Mouse (Mus musculus) ES-Bruce4 (cell line): Measurements from ENCODE around the gene Il5. TPM values are rescaled to one million over a fixed set of nuclear protein-coding genes. Genes with fewer than 3 reads are reported as not detected.
"Not testable (repeated sequence)": the region's sequence is repeated elsewhere in the genome, so short reads cannot be mapped to it uniquely, and the experiment has no call there.

Source experiments
- H3K27ac ChIP-seq: 2 replicates; pipeline ENCODE4 v1.5.1; 2012; ENCODE audit warnings: low read length, inconsistent platforms; ENCODE audit not compliant: insufficient read depth
- H3K27me3 ChIP-seq: 2 replicates; pipeline ENCODE4 v1.6.1; 2012; ENCODE audit warnings: mild to moderate bottlenecking, low read length, inconsistent platforms; ENCODE audit not compliant: control insufficient read depth, poor library complexity, insufficient read depth, severe bottlenecking
- H3K36me3 ChIP-seq: 2 replicates; pipeline ENCODE4 v1.6.1; 2012; ENCODE audit warnings: inconsistent platforms, mild to moderate bottlenecking, low read length, moderate library complexity; ENCODE audit not compliant: control insufficient read depth, poor library complexity, insufficient read depth, severe bottlenecking
- H3K4me1 ChIP-seq: one replicate; pipeline ENCODE4 v1.8.1; 2011; ENCODE audit warnings: low read length; ENCODE audit not compliant: control insufficient read depth, insufficient read depth
- H3K4me3 ChIP-seq: 2 replicates; pipeline ENCODE4 v1.5.1; 2011; ENCODE audit warnings: low read depth, mild to moderate bottlenecking, low read length
- H3K9ac ChIP-seq: 2 replicates; pipeline ENCODE4 v1.6.1; 2012; ENCODE audit warnings: low read depth, mild to moderate bottlenecking, inconsistent platforms; ENCODE audit not compliant: poor library complexity, severe bottlenecking
- H3K9me3 ChIP-seq: replicated peaks from 2 replicates; pipeline ENCODE4 v1.6.1; 2012; ENCODE audit warnings: mild to moderate bottlenecking, low read length, inconsistent platforms; ENCODE audit not compliant: control insufficient read depth, poor library complexity, insufficient read depth, severe bottlenecking
- CTCF ChIP-seq: IDR thresholded peaks from one replicate; pipeline ENCODE4 v1.8.1; 2011; ENCODE audit warnings: low read depth, low read length
- EP300 ChIP-seq: IDR thresholded peaks from 2 replicates; pipeline ENCODE4 v1.6.1; 2011; ENCODE audit warnings: low read depth, low read length; ENCODE audit not compliant: insufficient read depth
- POLR2A ChIP-seq: IDR thresholded peaks from one replicate; pipeline ENCODE4 v1.8.1; 2011; ENCODE audit warnings: low read length; ENCODE audit not compliant: insufficient read depth
- polyA plus RNA-seq: library from polyadenylated mRNA; stranded (reverse); fragments of >200 nt; gene quantifications from 2 replicates; pipeline ENCODE4 v1.2.4, GENCODE M21; 2011; ENCODE audit warnings: low read depth; ENCODE audit not compliant: missing spikeins, insufficient read depth, insufficient read length

The Il5 gene
- polyA plus RNA-seq, 1 experiment, result not detected

DNA sequence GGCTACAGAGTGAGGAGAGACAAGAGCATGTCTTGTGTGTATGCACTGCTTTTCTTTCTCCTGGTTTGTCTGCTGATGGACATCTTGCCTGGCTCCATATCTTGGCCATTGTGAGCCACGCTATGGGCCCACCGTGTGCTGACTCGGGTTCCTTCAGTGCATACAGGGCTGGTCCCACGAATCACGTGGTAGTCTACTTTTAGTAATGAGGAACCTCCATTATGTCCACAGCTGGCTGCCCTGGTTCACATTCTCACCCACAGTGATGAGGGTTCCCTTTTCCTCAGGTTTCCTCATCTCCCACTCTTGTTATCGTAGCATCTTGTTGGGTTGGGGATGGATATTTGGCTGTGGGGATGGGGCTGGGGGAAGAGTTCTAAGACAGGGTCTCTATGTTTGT lies 28.0 kb downstream of the Il5 start:
- no peak overlapping the region for H3K4me3 ChIP-seq
- H3K9me3 ChIP-seq, result no peaks in the 10 kb centered on the region
- peaks cover 5% of the 10 kb centered on the region for H3K4me1 ChIP-seq
- H3K27me3 ChIP-seq, result no peaks in the 10 kb centered on the region
- H3K36me3 ChIP-seq, result no peaks in the 10 kb centered on the region
- no peak for TF ChIP-seq EP300
- no peak for TF ChIP-seq CTCF
- TF ChIP-seq POLR2A, result no peak
- no peak overlapping the region for H3K27ac ChIP-seq
- no peak overlapping the region for H3K9ac ChIP-seq

DNA sequence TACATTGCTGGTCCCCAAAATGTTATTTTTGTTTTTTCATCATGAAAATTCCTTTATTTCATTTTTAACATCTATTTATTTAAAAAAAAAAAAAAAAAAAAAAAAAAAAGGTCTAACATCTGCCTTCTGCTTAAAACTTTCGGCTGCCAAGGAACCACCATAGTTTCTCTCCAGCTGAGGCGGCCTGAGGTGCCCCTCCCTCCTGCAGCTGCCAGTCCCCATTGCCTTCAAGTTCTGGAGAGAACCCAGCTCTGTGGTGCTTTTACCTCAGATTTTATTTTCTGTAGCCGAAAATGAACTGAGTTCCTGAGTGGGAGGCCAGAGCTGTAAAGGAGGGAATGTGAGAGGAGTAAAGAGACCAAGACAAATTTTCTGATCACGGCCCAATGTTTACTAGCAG lies 28.7 kb downstream of the Il5 start:
- Histone ChIP-seq H3K27me3 (no peaks in the 10 kb centered on the region), H3K4me1 (peaks cover 5% of the 10 kb centered on the region), H3K9ac (no peak overlapping the region), H3K4me3 (no peak overlapping the region), H3K27ac (peak overlapping the region; percentile 34; the same call in 1 of the 2 replicates), H3K9me3 (no peaks in the 10 kb centered on the region), H3K36me3 (no peaks in the 10 kb centered on the region)
- TF ChIP-seq POLR2A (no peak), CTCF (no peak), EP300 (no peak)

DNA sequence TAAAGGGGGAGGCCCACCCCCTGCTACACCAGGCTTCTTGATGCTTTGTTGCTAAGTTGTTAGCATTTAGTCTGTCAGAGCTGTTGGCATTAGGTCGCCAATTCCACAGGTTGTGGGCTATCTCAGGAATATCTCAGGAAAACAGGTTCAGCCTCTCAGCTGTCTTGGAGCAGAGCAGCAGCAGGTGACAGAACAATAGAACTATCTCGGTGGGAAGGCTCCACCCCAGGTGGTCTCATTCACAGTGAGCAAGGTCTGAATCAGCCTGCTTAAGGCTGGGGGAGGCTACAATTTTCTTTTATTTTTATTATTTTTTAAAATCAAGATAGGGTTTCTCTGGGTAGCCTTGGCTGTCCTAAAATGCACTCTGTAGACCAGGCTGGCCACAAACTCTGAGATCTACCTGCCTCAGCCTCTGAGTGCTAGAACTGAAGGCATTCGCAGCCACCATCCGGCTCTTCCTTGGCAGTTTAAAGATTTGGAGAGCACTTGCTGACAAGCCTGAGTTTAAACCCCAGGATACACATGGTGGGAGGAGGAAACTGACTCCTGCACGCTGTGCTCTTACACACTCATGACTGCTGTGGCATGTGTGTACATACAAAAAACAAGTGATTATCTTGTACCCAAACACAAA lies 29.2 kb downstream of the Il5 start:
- Histone ChIP-seq H3K9ac (no peak overlapping the region), H3K9me3 (no peaks in the 10 kb centered on the region), H3K27ac (peak overlapping the region; percentile 34), H3K27me3 (no peaks in the 10 kb centered on the region), H3K36me3 (no peaks in the 10 kb centered on the region), H3K4me1 (peaks cover 1% of the 10 kb centered on the region), H3K4me3 (no peak overlapping the region)
- TF ChIP-seq CTCF (no peak), POLR2A (no peak), EP300 (0 out of 2 replicates have a peak, but pooled peaks have one; percentile 56)

DNA sequence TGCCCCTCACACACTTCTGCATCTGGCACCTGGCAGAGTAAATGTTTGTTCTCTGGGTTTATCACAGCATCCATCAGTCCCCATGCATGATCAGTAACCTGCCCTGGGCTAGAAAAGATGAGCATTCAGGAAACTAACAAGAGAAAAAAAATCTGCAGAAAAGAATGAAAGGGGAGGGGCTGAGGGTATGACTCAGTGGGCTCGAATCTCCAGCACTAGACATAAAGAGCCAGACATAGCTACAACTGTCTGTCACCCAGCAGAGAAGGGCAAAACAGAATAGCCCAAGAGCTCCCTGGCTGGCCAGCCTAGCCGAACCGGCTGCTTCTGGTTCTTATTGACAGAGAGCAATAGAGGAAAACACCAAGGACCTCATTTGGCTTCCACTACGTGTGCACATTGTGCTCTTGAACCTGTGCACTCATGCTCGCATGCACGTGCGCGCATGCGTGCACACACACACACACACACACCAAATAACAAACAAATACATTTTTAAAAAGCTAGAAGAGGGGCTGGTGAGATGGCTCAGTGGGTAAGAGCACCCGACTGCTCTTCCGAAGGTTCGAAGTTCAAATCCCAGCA lies 34.5 kb downstream of the Il5 start:
- H3K4me3 ChIP-seq, result no peak overlapping the region
- TF ChIP-seq CTCF, result no peak
- no peak for TF ChIP-seq EP300
- no peak for TF ChIP-seq POLR2A
- no peaks in the 10 kb centered on the region for H3K36me3 ChIP-seq
- no peaks in the 10 kb centered on the region for H3K9me3 ChIP-seq
- H3K9ac ChIP-seq, result no peak overlapping the region
- peaks cover 2% of the 10 kb centered on the region for H3K4me1 ChIP-seq
- H3K27me3 ChIP-seq, result no peaks in the 10 kb centered on the region
- no peak overlapping the region for H3K27ac ChIP-seq

DNA sequence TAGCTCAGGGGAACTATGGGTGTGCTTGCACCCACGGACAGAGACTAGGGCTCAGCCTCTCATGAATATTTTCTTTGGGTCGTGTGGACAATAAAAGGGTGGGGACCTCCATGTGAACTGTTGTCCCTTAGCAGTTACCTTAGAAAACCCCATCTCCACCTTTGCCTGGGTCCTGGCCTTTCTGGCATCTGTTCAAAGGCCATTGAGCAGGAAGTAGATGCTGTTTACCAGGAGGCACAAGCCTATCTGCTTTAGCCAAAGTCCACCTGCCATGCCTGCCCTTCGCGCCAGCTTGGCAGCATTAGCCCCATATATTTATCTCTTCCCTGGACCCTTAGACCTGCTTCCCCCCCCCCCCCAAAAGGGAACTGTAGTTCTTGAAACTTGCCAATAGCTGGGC lies 37.0 kb downstream of the Il5 start:
- Histone ChIP-seq H3K9me3 (no peaks in the 10 kb centered on the region), H3K36me3 (no peaks in the 10 kb centered on the region), H3K9ac (no peak overlapping the region), H3K27me3 (no peaks in the 10 kb centered on the region), H3K4me1 (peaks cover 10% of the 10 kb centered on the region), H3K4me3 (no peak overlapping the region), H3K27ac (no peak overlapping the region)
- TF ChIP-seq EP300 (no peak), CTCF (no peak), POLR2A (no peak)

DNA sequence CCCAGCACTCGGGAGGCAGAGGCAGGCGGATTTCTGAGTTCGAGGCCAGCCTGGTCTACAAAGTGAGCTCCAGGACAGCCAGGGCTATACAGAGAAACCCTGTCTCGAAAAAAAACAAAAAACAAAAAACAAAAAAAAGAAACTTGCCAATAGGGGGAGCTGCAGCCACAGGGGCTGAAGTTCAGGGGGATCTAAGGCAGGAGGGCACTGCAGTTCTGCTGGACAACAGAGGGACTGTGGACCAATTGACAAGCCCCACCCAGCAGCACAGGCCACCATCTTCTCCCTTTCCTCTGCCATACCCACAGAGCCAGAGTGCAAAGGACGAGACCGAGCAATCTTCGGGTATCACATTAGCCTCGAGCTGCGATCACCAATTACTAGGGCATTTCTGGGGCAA lies 37.4 kb downstream of the Il5 start:
- H3K9me3 ChIP-seq, H3K27ac ChIP-seq, H3K27me3 ChIP-seq, H3K4me3 ChIP-seq, H3K9ac ChIP-seq, H3K36me3 ChIP-seq: not testable (repeated sequence)
- peak; percentile 63 for TF ChIP-seq CTCF
- H3K4me1 ChIP-seq, result peaks cover 10% of the 10 kb centered on the region
